Mouse (Mus musculus) MEL (cell line): Measurements from ENCODE around the gene Adamts9. TPM values are rescaled to one million over a fixed set of nuclear protein-coding genes. Genes with fewer than 3 reads are reported as not detected.

Experiments used
- DNase-seq: peaks from one replicate; pipeline ENCODE4 v3.0.0; 2011; ENCODE audit warnings: low read depth, low spot score
- H3K27ac ChIP-seq: 2 replicates; pipeline ENCODE4 v1.5.1; 2012; ENCODE audit warnings: low read depth, mild to moderate bottlenecking, control low read depth, low read length, moderate library complexity; ENCODE audit not compliant: control insufficient read depth
- H3K27me3 ChIP-seq, 2 experiments: fragments of 150-350 bp in 1 of 2; sonication (generic) in 1 of 2; 2 replicates each; pipeline ENCODE4 v1.6.1; 2012; ENCODE audit warnings: low read length in 2 of 2, mild to moderate bottlenecking in 2 of 2, improper control_type of control experiment in 1 of 2, moderate library complexity in 1 of 2; ENCODE audit not compliant: insufficient read depth in 2 of 2, control insufficient read depth in 1 of 2
- H3K36me3 ChIP-seq, 2 experiments: 2 replicates each; pipeline ENCODE4 v1.6.1; 2012 to 2014; ENCODE audit warnings: low read length in 2 of 2, improper control_type of control experiment in 1 of 2, inconsistent platforms in 1 of 2, mild to moderate bottlenecking in 1 of 2; ENCODE audit not compliant: insufficient read depth in 2 of 2, control insufficient read depth in 1 of 2
- H3K4me1 ChIP-seq, 2 experiments: fragments of 150-350 bp in 1 of 2; sonication (generic) in 1 of 2; 2 replicates each; pipeline ENCODE4 v1.6.1; 2012; ENCODE audit warnings: low read length in 2 of 2, improper control_type of control experiment in 1 of 2, mild to moderate bottlenecking in 1 of 2; ENCODE audit not compliant: insufficient read depth in 2 of 2, control insufficient read depth in 1 of 2
- H3K4me3 ChIP-seq, 2 experiments: fragments of 150-350 bp in 1 of 2; sonication (generic) in 1 of 2; 2 replicates each; pipeline ENCODE4 v1.5.1; 2012; ENCODE audit warnings: low read depth in 2 of 2, low read length in 2 of 2, mild to moderate bottlenecking in 2 of 2, moderate library complexity in 2 of 2, control low read depth in 1 of 2, improper control_type of control experiment in 1 of 2; ENCODE audit not compliant: control insufficient read depth in 1 of 2, insufficient read depth in 1 of 2
- H3K79me2 ChIP-seq: 2 replicates; pipeline ENCODE4 v1.6.1; 2012; ENCODE audit warnings: mild to moderate bottlenecking, low read length, moderate library complexity; ENCODE audit not compliant: control insufficient read depth, poor library complexity, insufficient read depth
- H3K9ac ChIP-seq: 2 replicates; pipeline ENCODE4 v1.6.1; 2012; ENCODE audit warnings: low read depth, mild to moderate bottlenecking, control low read depth, low read length, moderate library complexity; ENCODE audit not compliant: control insufficient read depth, poor library complexity, severe bottlenecking
- H3K9me3 ChIP-seq: fragments of 150-350 bp; sonication (generic); replicated peaks from 2 replicates; pipeline ENCODE4 v1.6.1; 2012; ENCODE audit warnings: mild to moderate bottlenecking, low read length, improper control_type of control experiment, moderate library complexity; ENCODE audit not compliant: insufficient read depth
- CHD1 ChIP-seq: IDR thresholded peaks from 2 replicates; pipeline ENCODE4 v1.6.1; 2012; ENCODE audit warnings: low read depth, mild to moderate bottlenecking, inconsistent platforms, low read length, improper control_type of control experiment
- ETS1 ChIP-seq: IDR thresholded peaks from 2 replicates; pipeline ENCODE4 v1.6.1; 2012; ENCODE audit warnings: low read depth, mild to moderate bottlenecking, inconsistent platforms, low read length, improper control_type of control experiment, moderate library complexity
- HCFC1 ChIP-seq: IDR thresholded peaks from 2 replicates; pipeline ENCODE4 v1.6.1; 2012; ENCODE audit warnings: low read depth, mild to moderate bottlenecking, inconsistent platforms, low read length, improper control_type of control experiment, moderate library complexity
- JUND ChIP-seq: IDR thresholded peaks from 2 replicates; pipeline ENCODE4 v1.6.1; 2011; ENCODE audit warnings: low read depth, mild to moderate bottlenecking, improper control_type of control experiment, low read length
- MAFK ChIP-seq: IDR thresholded peaks from 2 replicates; pipeline ENCODE4 v1.6.1; 2011; ENCODE audit warnings: low read depth, mild to moderate bottlenecking, low read length, improper control_type of control experiment, borderline replicate concordance
- MEF2A ChIP-seq: IDR thresholded peaks from 2 replicates; pipeline ENCODE4 v1.6.1; 2014; ENCODE audit warnings: low read depth, mild to moderate bottlenecking, inconsistent platforms, low read length, improper control_type of control experiment; ENCODE audit not compliant: poor library complexity, insufficient replicate concordance, severe bottlenecking; ENCODE audit errors: extremely low read depth
- MXI1 ChIP-seq: IDR thresholded peaks from 2 replicates; pipeline ENCODE4 v1.6.1; 2011; ENCODE audit warnings: mild to moderate bottlenecking, low read depth, low read length, improper control_type of control experiment
- MYB ChIP-seq: IDR thresholded peaks from 2 replicates; pipeline ENCODE4 v1.6.1; 2011; ENCODE audit warnings: mild to moderate bottlenecking, low read depth, low read length, improper control_type of control experiment
- MYC ChIP-seq: IDR thresholded peaks from 2 replicates; pipeline ENCODE4 v1.6.1; 2011; ENCODE audit warnings: low read depth, mild to moderate bottlenecking, low read length, improper control_type of control experiment, moderate library complexity
- POLR2AphosphoS2 ChIP-seq: IDR thresholded peaks from 2 replicates; pipeline ENCODE4 v1.6.1; 2011; ENCODE audit warnings: low read length, improper control_type of control experiment
- SIN3A ChIP-seq: IDR thresholded peaks from 2 replicates; pipeline ENCODE4 v1.6.1; 2012; ENCODE audit warnings: low read length, improper control_type of control experiment, inconsistent platforms
- TBP ChIP-seq: IDR thresholded peaks from 2 replicates; pipeline ENCODE4 v1.8.0; 2011; ENCODE audit warnings: low read depth, low read length, improper control_type of control experiment
- UBTF ChIP-seq: IDR thresholded peaks from 2 replicates; pipeline ENCODE4 v1.6.1; 2012; ENCODE audit warnings: low read depth, mild to moderate bottlenecking, inconsistent platforms, low read length, improper control_type of control experiment, moderate library complexity, borderline replicate concordance; ENCODE audit not compliant: insufficient read depth
- ZC3H11A ChIP-seq: IDR thresholded peaks from 2 replicates; pipeline ENCODE4 v1.6.1; 2012; ENCODE audit warnings: low read depth, mild to moderate bottlenecking, inconsistent platforms, low read length, improper control_type of control experiment
- ZKSCAN1 ChIP-seq: IDR thresholded peaks from 2 replicates; pipeline ENCODE4 v1.6.1; 2012; ENCODE audit warnings: low read depth, mild to moderate bottlenecking, inconsistent platforms, low read length, improper control_type of control experiment, moderate library complexity
- polyA plus RNA-seq, 2 experiments: library from polyadenylated mRNA; stranded (reverse) in 1 of 2; unstranded in 1 of 2; fragments of >175 nt in 1 of 2; fragments of >200 nt in 1 of 2; gene quantifications; 2 replicates each; pipeline versions ENCODE4 v1.2.1 to v1.2.4; 2012; ENCODE audit warnings: low replicate concordance in 2 of 2, low read depth in 1 of 2; ENCODE audit not compliant: insufficient read length in 2 of 2, insufficient read depth in 1 of 2, missing spikeins in 1 of 2
- total RNA-seq: library from RNA; depleted of rRNA; stranded (reverse); fragments of 300-350 nt; gene quantifications from 2 replicates; pipeline ENCODE4 v1.2.3, GENCODE M21; 2012

Adamts9 gene
- total and polyA plus RNA-seq, 3 experiments: not detected

- Histone ChIP-seq H3K9ac (no peak overlapping the region), H3K4me3 (no peak overlapping the region), H3K27ac (no peak overlapping the region), H3K79me2 (no peaks in the 10 kb centered on the region), H3K27me3 (no peaks in the 10 kb centered on the region), H3K36me3 (no peaks in the 10 kb centered on the region), H3K4me1 (no peaks in the 10 kb centered on the region), H3K9me3 (no peaks in the 10 kb centered on the region)
- DNase-seq: no peak
- no peak for TF ChIP-seq ZC3H11A
- no peak for TF ChIP-seq UBTF
- no peak for TF ChIP-seq MAFK
- no peak for TF ChIP-seq MXI1
- TF ChIP-seq HCFC1: no peak
- TF ChIP-seq MYB: no peak
- TF ChIP-seq SIN3A: no peak
These were observed 21.4 kb downstream of the Adamts9 start for GRCm38 (mm10) chr6:92921843-92922242.

DNA sequence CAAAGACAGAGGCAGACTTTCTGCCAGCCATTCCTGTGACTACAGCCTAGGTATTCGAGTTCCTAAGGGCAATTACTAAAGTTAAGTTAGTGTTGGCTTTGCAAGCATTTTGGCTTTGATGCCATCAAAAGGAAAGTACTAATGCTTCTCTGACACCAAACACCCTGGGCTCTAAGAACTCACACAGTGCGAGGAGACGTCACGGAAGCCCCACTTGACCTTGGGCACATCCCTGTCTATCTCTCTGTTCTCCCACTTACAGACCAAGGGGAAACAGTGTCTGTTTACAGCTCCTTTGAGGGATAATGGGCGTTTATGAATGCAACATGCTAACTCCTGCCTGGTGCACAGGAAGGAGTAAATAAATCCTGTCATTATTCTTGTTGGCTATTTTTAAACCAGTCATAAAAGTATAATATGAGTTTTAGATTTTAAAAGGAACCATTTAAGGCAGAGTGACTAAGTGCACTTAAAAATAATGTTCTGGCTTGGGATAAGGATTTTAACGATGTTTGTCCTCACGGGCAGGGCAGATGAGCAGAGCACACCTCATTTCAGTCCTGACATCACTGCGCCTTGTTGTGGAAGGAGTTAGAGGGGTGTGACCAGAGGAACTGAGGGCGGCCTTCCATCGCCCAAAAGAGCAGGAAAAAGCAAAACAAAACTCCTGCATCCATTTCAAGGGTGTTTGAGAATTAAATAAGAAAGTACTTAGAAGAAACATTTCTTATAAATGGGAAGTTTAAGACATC is 22.2 kb downstream of the Adamts9 start:
- TF ChIP-seq JUND (no peak), ZKSCAN1 (no peak), UBTF (no peak), MYC (no peak), MEF2A (no peak), ETS1 (no peak)
- Histone ChIP-seq H3K27me3 (no peaks in the 10 kb centered on the region), H3K27ac (no peak overlapping the region), H3K4me1 (no peaks in the 10 kb centered on the region), H3K9ac (no peak overlapping the region), H3K79me2 (no peaks in the 10 kb centered on the region), H3K4me3 (no peak overlapping the region), H3K9me3 (no peaks in the 10 kb centered on the region), H3K36me3 (no peaks in the 10 kb centered on the region)
- no peak for DNase-seq

DNA sequence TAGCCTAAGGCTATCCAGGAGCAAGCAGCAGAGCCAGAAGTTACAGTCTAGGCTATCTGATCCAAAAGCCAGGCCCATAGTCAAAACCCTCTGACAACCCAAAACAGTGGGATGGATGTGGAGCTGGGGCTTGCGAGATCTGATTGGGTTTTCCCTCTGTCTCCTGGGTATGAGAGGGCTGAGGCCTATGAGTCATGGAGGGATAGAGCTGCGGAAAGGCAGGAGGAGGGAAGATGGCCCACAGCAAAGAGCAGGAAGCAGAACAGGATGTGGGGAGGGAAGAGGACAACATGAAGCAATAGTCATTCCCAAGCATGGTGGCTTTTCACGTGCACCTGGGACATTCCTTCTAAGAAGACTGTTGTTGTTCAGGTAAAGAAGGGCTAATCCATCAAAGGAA is 32.7 kb downstream of the Adamts9 start:
- TF ChIP-seq CHD1 (no peak), TBP (no peak), POLR2AphosphoS2 (no peak), MEF2A (no peak)
- H3K79me2 ChIP-seq: no peaks in the 10 kb centered on the region
- no peaks in the 10 kb centered on the region for H3K36me3 ChIP-seq
- H3K27ac ChIP-seq: no peak overlapping the region
- H3K4me1 ChIP-seq: no peaks in the 10 kb centered on the region
- no peak for DNase-seq
- no peak overlapping the region for H3K4me3 ChIP-seq
- no peak overlapping the region for H3K9ac ChIP-seq
- H3K9me3 ChIP-seq: no peaks in the 10 kb centered on the region
- no peaks in the 10 kb centered on the region for H3K27me3 ChIP-seq
